Mouse (Mus musculus): Measurements from ENCODE around the gene Depdc7. TPM values are rescaled to one million over a fixed set of nuclear protein-coding genes. Genes with fewer than 3 reads are reported as not detected.
A peak's percentile ranks its signal among the peaks of the same experiment; 100 is the strongest.

Depdc7 gene
- polyA plus RNA-seq, 1 experiment: 1.6 TPM

GRCm38 (mm10) chr2:104714254-104714691 is 28.4 kb downstream of the Depdc7 start:
- TF ChIP-seq POLR2A (IDR thresholded peaks at IDR 0.05; ENCODE audit: borderline replicate concordance, extremely low read depth, insufficient read depth, insufficient read length, poor library complexity, severe bottlenecking) (no peak), CTCF (IDR thresholded peaks at IDR 0.05; ENCODE audit: borderline replicate concordance, extremely low read depth, insufficient read depth, insufficient read length) (no peak)
- no peak for DNase-seq (ENCODE audit: low read depth)

GRCm38 (mm10) chr2:104712486-104712809 is 30.2 kb downstream of the Depdc7 start:
- TF ChIP-seq CTCF (IDR thresholded peaks at IDR 0.05; ENCODE audit: borderline replicate concordance, extremely low read depth, insufficient read depth, insufficient read length): no peak
- TF ChIP-seq POLR2A (IDR thresholded peaks at IDR 0.05; ENCODE audit: borderline replicate concordance, extremely low read depth, insufficient read depth, insufficient read length, poor library complexity, severe bottlenecking): no peak
- DNase-seq (ENCODE audit: low read depth): no peak

- peak; percentile 81 for DNase-seq (ENCODE audit: low read depth)
- TF ChIP-seq CTCF (IDR thresholded peaks at IDR 0.05; ENCODE audit: borderline replicate concordance, extremely low read depth, insufficient read depth, insufficient read length): no peak
- TF ChIP-seq POLR2A (IDR thresholded peaks at IDR 0.05; ENCODE audit: borderline replicate concordance, extremely low read depth, insufficient read depth, insufficient read length, poor library complexity, severe bottlenecking): peak; percentile 90
Observed at GRCm38 (mm10) chr2:104711585-104712485, 30.8 kb downstream of the Depdc7 start, which contains the start of gene Tcp11l1. Tcp11l1 (minus strand) TSS chr2:104712169.

GRCm38 (mm10) chr2:104710670-104711370 is 31.9 kb downstream of the Depdc7 start:
- TF ChIP-seq POLR2A (IDR thresholded peaks at IDR 0.05; ENCODE audit: borderline replicate concordance, extremely low read depth, insufficient read depth, insufficient read length, poor library complexity, severe bottlenecking): no peak
- TF ChIP-seq CTCF (IDR thresholded peaks at IDR 0.05; ENCODE audit: borderline replicate concordance, extremely low read depth, insufficient read depth, insufficient read length): no peak
- peak; percentile 46 for DNase-seq (ENCODE audit: low read depth)

- no peak for DNase-seq (ENCODE audit: low read depth)
Observed at GRCm38 (mm10) chr2:104709786-104710337, 32.8 kb downstream of the Depdc7 start.

GRCm38 (mm10) chr2:104704355-104704754 is 38.3 kb downstream of the Depdc7 start:
- no peak for DNase-seq (ENCODE audit: low read depth)
- TF ChIP-seq CTCF (IDR thresholded peaks at IDR 0.05; ENCODE audit: borderline replicate concordance, extremely low read depth, insufficient read depth, insufficient read length): no peak
- TF ChIP-seq POLR2A (IDR thresholded peaks at IDR 0.05; ENCODE audit: borderline replicate concordance, extremely low read depth, insufficient read depth, insufficient read length, poor library complexity, severe bottlenecking): no peak

More at GRCm38 (mm10) chr2:104709786-104710337, 32.8 kb downstream of the Depdc7 start:
- TF ChIP-seq POLR2A (IDR thresholded peaks at IDR 0.05; ENCODE audit: borderline replicate concordance, extremely low read depth, insufficient read depth, insufficient read length, poor library complexity, severe bottlenecking): no peak
- TF ChIP-seq CTCF (IDR thresholded peaks at IDR 0.05; ENCODE audit: borderline replicate concordance, extremely low read depth, insufficient read depth, insufficient read length): no peak

GRCm38 (mm10) chr2:104703158-104703557 is 39.5 kb downstream of the Depdc7 start:
- DNase-seq (ENCODE audit: low read depth): no peak
- no peak for TF ChIP-seq POLR2A (IDR thresholded peaks at IDR 0.05; ENCODE audit: borderline replicate concordance, extremely low read depth, insufficient read depth, insufficient read length, poor library complexity, severe bottlenecking)
- no peak for TF ChIP-seq CTCF (IDR thresholded peaks at IDR 0.05; ENCODE audit: borderline replicate concordance, extremely low read depth, insufficient read depth, insufficient read length)

GRCm38 (mm10) chr2:104699659-104700058 is 43.0 kb downstream of the Depdc7 start:
- DNase-seq (ENCODE audit: low read depth): no peak
- TF ChIP-seq POLR2A (IDR thresholded peaks at IDR 0.05; ENCODE audit: borderline replicate concordance, extremely low read depth, insufficient read depth, insufficient read length, poor library complexity, severe bottlenecking) (no peak), CTCF (IDR thresholded peaks at IDR 0.05; ENCODE audit: borderline replicate concordance, extremely low read depth, insufficient read depth, insufficient read length) (no peak)

- no peak for DNase-seq (ENCODE audit: low read depth)
- TF ChIP-seq CTCF (IDR thresholded peaks at IDR 0.05; ENCODE audit: borderline replicate concordance, extremely low read depth, insufficient read depth, insufficient read length) (no peak), POLR2A (IDR thresholded peaks at IDR 0.05; ENCODE audit: borderline replicate concordance, extremely low read depth, insufficient read depth, insufficient read length, poor library complexity, severe bottlenecking) (no peak)
Observed at GRCm38 (mm10) chr2:104692551-104692950, 50.1 kb downstream of the Depdc7 start.

GRCm38 (mm10) chr2:104690720-104691119 is 52.0 kb downstream of the Depdc7 start:
- DNase-seq (ENCODE audit: low read depth): no peak
- no peak for TF ChIP-seq CTCF (IDR thresholded peaks at IDR 0.05; ENCODE audit: borderline replicate concordance, extremely low read depth, insufficient read depth, insufficient read length)
- no peak for TF ChIP-seq POLR2A (IDR thresholded peaks at IDR 0.05; ENCODE audit: borderline replicate concordance, extremely low read depth, insufficient read depth, insufficient read length, poor library complexity, severe bottlenecking)

- DNase-seq (ENCODE audit: low read depth): no peak
- no peak for TF ChIP-seq CTCF (IDR thresholded peaks at IDR 0.05; ENCODE audit: borderline replicate concordance, extremely low read depth, insufficient read depth, insufficient read length)
- TF ChIP-seq POLR2A (IDR thresholded peaks at IDR 0.05; ENCODE audit: borderline replicate concordance, extremely low read depth, insufficient read depth, insufficient read length, poor library complexity, severe bottlenecking): no peak
Observed at GRCm38 (mm10) chr2:104688724-104689123, 54.0 kb downstream of the Depdc7 start.
